Mouse (Mus musculus): ENCODE results near the gene Zdhhc19. TPM values are rescaled to one million over a fixed set of nuclear protein-coding genes. Genes with fewer than 3 reads are reported as not detected.

Zdhhc19 gene
- polyA plus RNA-seq, 1 experiment: not detected

DNA sequence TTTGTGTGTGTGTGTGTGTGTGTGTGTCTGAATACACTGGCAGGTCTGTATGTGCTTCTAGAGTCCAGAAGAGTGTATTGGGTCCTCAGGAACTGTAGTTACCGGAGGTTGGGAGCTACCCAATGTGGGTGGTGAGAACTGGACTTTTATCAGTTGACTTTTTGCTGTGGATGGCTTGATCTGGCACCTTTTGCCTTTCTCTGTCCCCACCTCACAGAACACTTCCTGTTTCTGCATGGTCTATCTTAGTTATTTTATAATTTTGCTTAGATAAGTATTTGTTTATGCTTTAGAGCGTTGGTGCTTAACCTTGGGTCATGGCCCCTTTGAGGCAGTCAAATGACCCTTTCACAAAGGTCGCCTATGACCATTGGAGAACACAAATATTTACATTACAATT is 47.4 kb downstream of the Zdhhc19 start:
- no peak overlapping the region for H3K4me3 ChIP-seq (ENCODE audit: insufficient read depth, low read depth, low read length)
- H3K27ac ChIP-seq (replicated peaks; ENCODE audit: low read depth, low read length): no peak overlapping the region
- peaks cover 2% of the 10 kb centered on the region; the same call in 1 of the 2 replicates for H3K4me1 ChIP-seq (ENCODE audit: control insufficient read depth, insufficient read depth, insufficient read length, low read length)

- H3K27ac ChIP-seq (replicated peaks; ENCODE audit: low read depth, low read length): no peak overlapping the region
- H3K4me1 ChIP-seq (ENCODE audit: control insufficient read depth, insufficient read depth, insufficient read length, low read length): peaks cover 6% of the 10 kb centered on the region; the same call in 1 of the 2 replicates
- H3K4me3 ChIP-seq (ENCODE audit: insufficient read depth, low read depth, low read length): no peak overlapping the region
Measured at GRCm38 (mm10) chr16:32547156-32548068, 51.3 kb downstream of the Zdhhc19 start.

DNA sequence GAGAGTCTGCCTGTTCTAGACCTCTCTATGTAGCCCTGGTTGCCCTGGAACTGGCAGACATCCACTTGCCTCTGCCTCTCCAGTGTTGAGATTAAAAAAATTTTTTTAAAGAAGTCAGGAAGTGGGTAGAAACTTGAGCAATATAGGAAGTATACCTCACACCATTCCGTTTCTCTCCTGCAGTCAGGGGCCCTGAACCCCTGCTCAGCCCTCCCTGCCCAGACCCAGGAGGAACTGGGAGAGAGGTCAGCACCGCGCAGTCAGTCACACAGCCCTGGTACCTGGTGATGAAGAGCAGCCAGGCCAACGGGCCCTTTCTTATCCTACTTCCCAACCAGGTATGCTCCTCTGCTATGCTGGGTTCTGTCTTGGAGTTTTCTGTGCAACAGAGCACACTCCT is 54.0 kb downstream of the Zdhhc19 start:
- Histone ChIP-seq H3K4me1 (ENCODE audit: control insufficient read depth, insufficient read depth, insufficient read length, low read length) (peaks cover 6% of the 10 kb centered on the region; the same call in 1 of the 2 replicates), H3K4me3 (ENCODE audit: insufficient read depth, low read depth, low read length) (no peak overlapping the region), H3K27ac (replicated peaks; ENCODE audit: low read depth, low read length) (no peak overlapping the region)

GRCm38 (mm10) chr16:32550487-32550886 is 54.4 kb downstream of the Zdhhc19 start:
- Histone ChIP-seq H3K4me3 (ENCODE audit: insufficient read depth, low read depth, low read length) (no peak overlapping the region), H3K4me1 (ENCODE audit: control insufficient read depth, insufficient read depth, insufficient read length, low read length) (peaks cover 6% of the 10 kb centered on the region; the same call in 1 of the 2 replicates), H3K27ac (replicated peaks; ENCODE audit: low read depth, low read length) (no peak overlapping the region)

DNA sequence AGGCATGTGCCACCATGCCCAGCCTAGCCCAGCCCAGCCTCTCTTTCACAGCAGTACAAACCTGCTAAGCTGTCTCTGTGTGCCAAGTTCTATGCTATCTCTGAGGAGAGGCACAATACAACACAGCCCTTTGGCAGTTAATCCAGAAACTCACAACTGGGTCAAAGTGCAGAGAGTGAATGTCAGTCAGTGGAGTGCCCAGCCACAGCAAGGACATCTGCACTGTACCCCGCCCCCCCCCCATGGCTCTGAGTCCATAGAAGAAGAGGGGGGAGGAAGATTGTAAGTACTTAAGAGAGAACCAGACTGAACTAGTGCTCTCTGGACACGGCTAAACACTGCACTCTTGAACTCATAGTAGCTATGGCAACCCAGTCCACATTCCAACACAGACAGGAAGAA is 55.3 kb downstream of the Zdhhc19 start:
- Histone ChIP-seq H3K4me3 (ENCODE audit: insufficient read depth, low read depth, low read length) (no peak overlapping the region), H3K27ac (replicated peaks; ENCODE audit: low read depth, low read length) (no peak overlapping the region), H3K4me1 (ENCODE audit: control insufficient read depth, insufficient read depth, insufficient read length, low read length) (peaks cover 6% of the 10 kb centered on the region; the same call in 1 of the 2 replicates)

GRCm38 (mm10) chr16:32555588-32555987 is 59.5 kb downstream of the Zdhhc19 start:
- Histone ChIP-seq H3K4me3 (ENCODE audit: insufficient read depth, low read depth, low read length) (no peak overlapping the region), H3K4me1 (ENCODE audit: control insufficient read depth, insufficient read depth, insufficient read length, low read length) (peaks cover 3% of the 10 kb centered on the region; the same call in 1 of the 2 replicates), H3K27ac (replicated peaks; ENCODE audit: low read depth, low read length) (no peak overlapping the region)

DNA sequence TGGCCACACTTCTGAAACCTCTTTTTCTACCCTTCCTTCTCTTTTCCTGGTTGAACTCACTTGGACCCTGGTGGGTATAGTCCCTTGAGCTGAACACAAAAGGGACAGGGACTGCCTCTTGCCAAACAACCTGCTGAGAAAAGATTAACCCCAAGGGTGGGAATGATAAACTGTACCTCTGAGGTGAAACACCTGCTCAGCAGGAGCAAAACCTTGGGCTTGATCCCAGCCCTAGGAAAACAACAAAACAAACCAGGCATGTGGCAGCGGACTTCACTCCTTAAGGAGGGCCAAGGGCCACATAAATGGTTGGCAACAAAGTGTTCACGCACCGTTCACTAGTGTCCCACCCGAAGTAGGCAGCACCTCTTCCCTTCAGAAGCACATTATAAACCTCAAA is 63.4 kb downstream of the Zdhhc19 start:
- no peak overlapping the region for H3K4me3 ChIP-seq (ENCODE audit: insufficient read depth, low read depth, low read length)

GRCm38 (mm10) chr16:32563056-32563793 is 67.2 kb downstream of the Zdhhc19 start:
- no peaks in the 10 kb centered on the region for H3K4me1 ChIP-seq (ENCODE audit: control insufficient read depth, insufficient read depth, insufficient read length, low read length)
- no peak overlapping the region for H3K27ac ChIP-seq (replicated peaks; ENCODE audit: low read depth, low read length)
- no peak overlapping the region for H3K4me3 ChIP-seq (ENCODE audit: insufficient read depth, low read depth, low read length)

More for the DNA sequence above, 63.4 kb downstream of the Zdhhc19 start:
- Histone ChIP-seq H3K4me1 (ENCODE audit: control insufficient read depth, insufficient read depth, insufficient read length, low read length) (no peaks in the 10 kb centered on the region), H3K27ac (replicated peaks; ENCODE audit: low read depth, low read length) (no peak overlapping the region)

DNA sequence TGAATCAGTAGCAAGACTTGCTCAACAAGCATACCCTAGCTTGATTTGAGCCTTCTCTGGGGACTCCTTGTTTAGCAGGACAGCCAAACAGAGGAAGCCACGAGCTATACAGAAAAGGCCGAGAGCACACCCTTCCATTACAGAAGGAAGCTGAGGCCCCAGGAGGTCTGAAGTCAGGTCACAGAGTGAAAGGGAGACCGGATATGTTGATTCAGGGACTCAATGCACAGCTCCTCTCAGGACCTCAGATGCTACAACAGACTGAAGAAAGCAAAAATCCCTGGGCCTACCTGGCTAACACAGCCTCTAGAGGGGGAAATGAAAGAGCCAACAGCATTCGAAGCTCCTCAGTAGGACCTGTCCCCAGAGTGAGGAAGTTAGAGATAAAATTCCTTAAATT is 71.2 kb downstream of the Zdhhc19 start:
- H3K4me3 ChIP-seq (ENCODE audit: insufficient read depth, low read depth, low read length): no peak overlapping the region
- 0 out of 2 replicates have a peak, but pooled peaks cover 3% of the 10 kb centered on the region for H3K4me1 ChIP-seq (ENCODE audit: control insufficient read depth, insufficient read depth, insufficient read length, low read length)
- H3K27ac ChIP-seq (replicated peaks; ENCODE audit: low read depth, low read length): no peak overlapping the region

DNA sequence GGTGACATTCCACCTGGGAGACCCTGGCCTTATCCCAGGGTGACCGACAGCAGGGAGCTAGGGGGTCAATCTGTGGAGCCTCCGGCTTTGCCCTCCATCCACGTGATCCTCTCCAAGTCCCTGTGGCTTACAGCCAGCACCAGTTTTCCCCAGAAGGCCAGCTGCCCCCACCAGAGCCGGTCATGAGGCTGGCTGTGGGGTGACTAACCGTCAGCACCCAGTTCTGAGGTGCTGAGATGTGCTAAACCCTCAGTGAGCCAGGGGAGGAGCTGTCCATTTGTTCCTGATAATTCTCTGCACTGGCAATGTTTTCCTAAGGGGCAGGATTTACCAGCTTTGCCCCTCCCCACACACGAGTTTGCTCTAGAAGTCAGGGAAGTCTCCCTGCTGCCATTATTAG is 72.3 kb downstream of the Zdhhc19 start:
- Histone ChIP-seq H3K4me3 (ENCODE audit: insufficient read depth, low read depth, low read length) (no peak overlapping the region), H3K4me1 (ENCODE audit: control insufficient read depth, insufficient read depth, insufficient read length, low read length) (0 out of 2 replicates have a peak, but pooled peaks cover 3% of the 10 kb centered on the region), H3K27ac (replicated peaks; ENCODE audit: low read depth, low read length) (no peak overlapping the region)

GRCm38 (mm10) chr16:32570042-32570441 is 74.0 kb downstream of the Zdhhc19 start:
- Histone ChIP-seq H3K27ac (replicated peaks; ENCODE audit: low read depth, low read length) (no peak overlapping the region), H3K4me1 (ENCODE audit: control insufficient read depth, insufficient read depth, insufficient read length, low read length) (0 out of 2 replicates have a peak, but pooled peaks cover 3% of the 10 kb centered on the region), H3K4me3 (ENCODE audit: insufficient read depth, low read depth, low read length) (no peak overlapping the region)

GRCm38 (mm10) chr16:32572528-32572927 is 76.5 kb downstream of the Zdhhc19 start:
- H3K4me3 ChIP-seq (ENCODE audit: insufficient read depth, low read depth, low read length): no peak overlapping the region
- 0 out of 2 replicates have a peak, but pooled peaks cover 3% of the 10 kb centered on the region for H3K4me1 ChIP-seq (ENCODE audit: control insufficient read depth, insufficient read depth, insufficient read length, low read length)
- no peak overlapping the region for H3K27ac ChIP-seq (replicated peaks; ENCODE audit: low read depth, low read length)

GRCm38 (mm10) chr16:32586482-32586881 is 90.4 kb downstream of the Zdhhc19 start:
- no peak overlapping the region for H3K27ac ChIP-seq (replicated peaks; ENCODE audit: low read depth, low read length)
- no peaks in the 10 kb centered on the region for H3K4me1 ChIP-seq (ENCODE audit: control insufficient read depth, insufficient read depth, insufficient read length, low read length)

DNA sequence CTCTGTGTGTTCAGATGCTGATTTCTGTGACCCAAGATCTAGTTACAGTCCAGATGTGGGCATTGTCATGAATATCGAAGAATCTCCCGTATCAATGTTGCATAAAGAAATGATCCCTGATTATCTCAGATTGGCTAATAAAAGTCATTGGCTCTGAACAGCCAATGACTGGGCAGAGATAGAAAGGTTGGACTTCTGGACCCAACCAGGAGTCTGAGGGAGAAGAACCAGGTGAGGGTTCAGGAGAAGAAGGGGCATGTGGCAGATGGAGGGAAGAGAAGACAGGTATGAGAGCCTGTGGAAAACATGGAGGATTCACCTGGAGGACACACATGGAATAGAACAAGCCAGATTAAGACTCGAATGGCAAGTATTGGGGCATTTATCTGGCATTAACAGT is 92.5 kb downstream of the Zdhhc19 start:
- no peak overlapping the region for H3K27ac ChIP-seq (replicated peaks; ENCODE audit: low read depth, low read length)
- no peak overlapping the region for H3K4me3 ChIP-seq (ENCODE audit: insufficient read depth, low read depth, low read length)
- no peaks in the 10 kb centered on the region for H3K4me1 ChIP-seq (ENCODE audit: control insufficient read depth, insufficient read depth, insufficient read length, low read length)

More at GRCm38 (mm10) chr16:32586482-32586881, 90.4 kb downstream of the Zdhhc19 start:
- H3K4me3 ChIP-seq (ENCODE audit: insufficient read depth, low read depth, low read length): no peak overlapping the region

- H3K27ac ChIP-seq (replicated peaks; ENCODE audit: low read depth, low read length): no peak overlapping the region
- no peaks in the 10 kb centered on the region for H3K4me1 ChIP-seq (ENCODE audit: control insufficient read depth, insufficient read depth, insufficient read length, low read length)
- no peak overlapping the region for H3K4me3 ChIP-seq (ENCODE audit: insufficient read depth, low read depth, low read length)
Measured at GRCm38 (mm10) chr16:32591521-32591920, 95.5 kb downstream of the Zdhhc19 start.
